Mouse (Mus musculus): ENCODE results near the gene Hs1bp3.

The Hs1bp3 gene

GRCm38 (mm10) chr12:8301841-8302431 lies 11.3 kb upstream of the Hs1bp3 start, which contains the start of gene Gdf7:
TSS of gene Gdf7 (minus strand) at chr12:8301954.
- no peak for DNase-seq (ENCODE audit: low read depth, low spot score)

GRCm38 (mm10) chr12:8305258-8305657 lies 8.0 kb upstream of the Hs1bp3 start:
- no peak for DNase-seq (ENCODE audit: low read depth, low spot score)

- DNase-seq (ENCODE audit: low read depth, low spot score), result peak; percentile 60
Observed at GRCm38 (mm10) chr12:8306432-8306831, 6.8 kb upstream of the Hs1bp3 start.

GRCm38 (mm10) chr12:8306910-8307309 lies 6.3 kb upstream of the Hs1bp3 start:
- DNase-seq (ENCODE audit: low read depth, low spot score), result peak; percentile 60

- no peak for DNase-seq (ENCODE audit: low read depth, low spot score)
Observed at GRCm38 (mm10) chr12:8310992-8311391, 2.2 kb upstream of the Hs1bp3 start.

- no peak for DNase-seq (ENCODE audit: low read depth, low spot score)
Observed at GRCm38 (mm10) chr12:8312266-8312665, 966 bp upstream of the Hs1bp3 start.

GRCm38 (mm10) chr12:8313773-8314172 lies 541 bp downstream of the Hs1bp3 start:
- DNase-seq (ENCODE audit: low read depth, low spot score), result no peak

- no peak for DNase-seq (ENCODE audit: low read depth, low spot score)
Observed at GRCm38 (mm10) chr12:8316541-8316940, 3.3 kb downstream of the Hs1bp3 start.

GRCm38 (mm10) chr12:8320084-8320713 lies 7.0 kb downstream of the Hs1bp3 start:
- DNase-seq (ENCODE audit: low read depth, low spot score), result peak; percentile 58

- no peak for DNase-seq (ENCODE audit: low read depth, low spot score)
Observed at GRCm38 (mm10) chr12:8321506-8321905, 8.3 kb downstream of the Hs1bp3 start.

GRCm38 (mm10) chr12:8324086-8324485 lies 10.9 kb downstream of the Hs1bp3 start:
- no peak for DNase-seq (ENCODE audit: low read depth, low spot score)

GRCm38 (mm10) chr12:8325245-8325942 lies 12.2 kb downstream of the Hs1bp3 start:
- no peak for DNase-seq (ENCODE audit: low read depth, low spot score)

- no peak for DNase-seq (ENCODE audit: low read depth, low spot score)
Observed at GRCm38 (mm10) chr12:8325943-8326522, 12.8 kb downstream of the Hs1bp3 start.

- peak; percentile 80 for DNase-seq (ENCODE audit: low read depth, low spot score)
Observed at GRCm38 (mm10) chr12:8326825-8327674, 13.8 kb downstream of the Hs1bp3 start.

- DNase-seq (ENCODE audit: low read depth, low spot score), result no peak
Observed at GRCm38 (mm10) chr12:8327675-8328053, 14.4 kb downstream of the Hs1bp3 start.

- DNase-seq (ENCODE audit: low read depth, low spot score), result no peak
Observed at GRCm38 (mm10) chr12:8329236-8329635, 16.0 kb downstream of the Hs1bp3 start.

- no peak for DNase-seq (ENCODE audit: low read depth, low spot score)
Observed at GRCm38 (mm10) chr12:8331489-8332173, 18.4 kb downstream of the Hs1bp3 start.

- no peak for DNase-seq (ENCODE audit: low read depth, low spot score)
Observed at GRCm38 (mm10) chr12:8332174-8332542, 18.9 kb downstream of the Hs1bp3 start.

GRCm38 (mm10) chr12:8333617-8334016 lies 20.4 kb downstream of the Hs1bp3 start:
- DNase-seq (ENCODE audit: low read depth, low spot score), result no peak

- DNase-seq (ENCODE audit: low read depth, low spot score), result no peak
Observed at GRCm38 (mm10) chr12:8334261-8334660, 21.0 kb downstream of the Hs1bp3 start.

- DNase-seq (ENCODE audit: low read depth, low spot score), result no peak
Observed at GRCm38 (mm10) chr12:8335503-8335902, 22.3 kb downstream of the Hs1bp3 start.

Data from CD4-positive helper T cell, adult 2 months (primary cell).